Mouse (Mus musculus) embryonic facial prominence, embryonic 11.5 days (tissue): ENCODE measurements around the gene Fcgrt. TPM values are rescaled to one million over a fixed set of nuclear protein-coding genes. Genes with fewer than 3 reads are reported as not detected.

ENCODE experiments used
- ATAC-seq: fragments of 200-750 bp; cut with Nextera tagmentation; replicated peaks from 2 replicates; pipeline ENCODE4 v1.8.0; 2017; ENCODE audit warnings: low read depth; ENCODE audit not compliant: insufficient number of reproducible peaks, low FRiP score, low TSS enrichment
- DNase-seq: peaks from one replicate; pipeline ENCODE4 v3.0.0-alpha.2; 2015; ENCODE audit warnings: low spot score
- H3K27ac ChIP-seq: fragments of 300-500 bp; sonication (generic); replicated peaks from 2 replicates; pipeline ENCODE4 v1.5.1; 2014; ENCODE audit warnings: mild to moderate bottlenecking, low read depth, low read length, control low read depth
- H3K27me3 ChIP-seq: fragments of 300-500 bp; sonication (generic); 2 replicates; pipeline ENCODE4 v1.6.1; 2014; ENCODE audit warnings: mild to moderate bottlenecking, low read length, moderate library complexity, mixed read lengths; ENCODE audit not compliant: control insufficient read depth, insufficient read depth
- H3K36me3 ChIP-seq: fragments of 300-500 bp; sonication (generic); replicated peaks from 2 replicates; pipeline ENCODE4 v1.6.1; 2014; ENCODE audit warnings: low read depth, mild to moderate bottlenecking, low read length, moderate library complexity, mixed read lengths; ENCODE audit not compliant: control insufficient read depth, insufficient read depth
- H3K4me1 ChIP-seq: fragments of 300-500 bp; sonication (generic); 2 replicates; pipeline ENCODE4 v1.6.1; 2014; ENCODE audit warnings: low read length, mixed read lengths; ENCODE audit not compliant: control insufficient read depth, insufficient read depth
- H3K4me2 ChIP-seq: fragments of 300-500 bp; sonication (generic); 2 replicates; pipeline ENCODE4 v1.6.1; 2014; ENCODE audit warnings: low read depth, mild to moderate bottlenecking, control low read depth, low read length, moderate library complexity
- H3K4me3 ChIP-seq: fragments of 300-500 bp; sonication (generic); 2 replicates; pipeline ENCODE4 v1.5.1; 2014; ENCODE audit warnings: low read depth, low read length, control low read depth
- H3K9ac ChIP-seq: fragments of 300-500 bp; sonication (generic); replicated peaks from 2 replicates; pipeline ENCODE4 v1.6.1; 2014; ENCODE audit warnings: mild to moderate bottlenecking, control low read depth, low read length
- H3K9me3 ChIP-seq: fragments of 300-500 bp; sonication (generic); replicated peaks from 2 replicates; pipeline ENCODE4 v1.6.1; 2016; ENCODE audit warnings: mild to moderate bottlenecking, low read length, inconsistent platforms, mixed read lengths; ENCODE audit not compliant: control insufficient read depth
- WGBS: fragments of 180-500 bp; shearing (Covaris S2); extraction: QIAGEN DNeasy Blood & Tissue Kit; methylation state at CpG from one replicate; pipeline ENCODE4 v1.1.7; 2014; 5-methylcytosine and 5-hydroxymethylcytosine counted together
- polyA plus RNA-seq: library from polyadenylated mRNA; unstranded; fragments of >200 nt; fragmentation: Nextera tagmentation; extraction: Ambion mirVana; gene quantifications from 2 replicates; pipeline ENCODE4 v1.2.1, GENCODE M21; 2014

The Fcgrt gene
- polyA plus RNA-seq, 1 experiment from 2014 or later = 12.6 TPM

DNA sequence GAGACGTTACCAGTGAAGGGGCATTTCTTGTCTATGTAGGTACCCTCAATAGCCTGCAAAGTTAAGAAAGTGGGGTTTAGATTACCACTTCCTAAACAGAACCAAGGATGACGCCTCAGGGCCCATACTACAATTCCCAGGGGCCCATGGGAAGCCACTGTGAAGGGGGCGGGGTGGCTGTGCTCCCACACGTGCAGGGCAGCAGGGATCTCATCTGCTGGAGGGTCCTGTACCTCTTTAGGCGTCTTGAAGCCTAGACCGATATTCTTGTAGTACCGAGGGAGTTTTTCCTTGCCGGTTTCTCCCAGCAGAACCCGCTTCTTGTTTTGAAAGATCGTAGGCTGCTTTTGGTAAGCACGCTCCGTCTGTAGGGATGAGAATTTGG is 19.5 kb upstream of the Fcgrt start:
- Histone ChIP-seq H3K9me3 (no peaks in the 10 kb centered on the region), H3K4me1 (peaks cover 3% of the 10 kb centered on the region), H3K36me3 (peaks cover 27% of the 10 kb centered on the region), H3K27me3 (no peaks in the 10 kb centered on the region), H3K27ac (no peak overlapping the region), H3K4me2 (peak overlapping the region; percentile 63), H3K4me3 (peak overlapping the region; percentile 65), H3K9ac (peak overlapping the region; percentile 89)
- 22% methylated on average over 12 of the region's 12 CpGs for WGBS
- no peak for ATAC-seq
- peak; percentile 42 for DNase-seq

DNA sequence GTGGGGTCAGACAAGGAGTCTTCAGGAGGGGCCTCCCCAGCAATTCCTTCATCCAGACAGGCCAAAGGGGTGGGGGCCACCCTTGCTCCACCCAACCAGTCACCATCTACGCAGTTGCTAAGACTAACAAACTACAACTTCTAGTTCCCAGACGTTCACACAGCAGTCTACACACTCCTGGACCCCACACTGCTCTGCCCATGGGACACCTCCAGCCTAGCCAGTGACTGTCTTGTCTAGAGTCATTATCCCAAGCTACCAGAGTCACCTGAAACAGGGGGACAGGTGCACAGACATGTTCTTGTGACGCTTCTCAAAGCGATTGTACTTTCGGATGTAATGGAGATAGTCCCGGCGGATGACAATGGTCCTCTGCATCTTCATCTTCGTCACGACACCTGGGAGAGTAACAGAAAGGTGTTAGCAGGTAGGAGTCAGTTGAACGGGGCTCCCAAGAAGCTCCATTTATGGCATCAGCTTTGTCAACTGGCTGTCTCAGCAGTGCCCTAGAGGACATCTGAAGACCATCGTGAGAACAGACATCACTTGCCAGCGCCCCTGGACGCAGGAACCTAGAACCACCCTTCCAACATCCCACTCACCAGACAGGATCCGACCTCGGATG is 19.0 kb upstream of the Fcgrt start:
- peaks cover 27% of the 10 kb centered on the region for H3K36me3 ChIP-seq
- no peak overlapping the region for H3K27ac ChIP-seq
- H3K4me2 ChIP-seq = peak overlapping the region; percentile 63
- ATAC-seq (no peak), DNase-seq (no peak)
- WGBS = 85% methylated on average over 15 of the region's 15 CpGs
- peak overlapping the region; percentile 65 for H3K4me3 ChIP-seq
- peak overlapping the region; percentile 89 for H3K9ac ChIP-seq
- no peaks in the 10 kb centered on the region for H3K27me3 ChIP-seq
- H3K4me1 ChIP-seq = peaks cover 3% of the 10 kb centered on the region
- H3K9me3 ChIP-seq = no peaks in the 10 kb centered on the region

DNA sequence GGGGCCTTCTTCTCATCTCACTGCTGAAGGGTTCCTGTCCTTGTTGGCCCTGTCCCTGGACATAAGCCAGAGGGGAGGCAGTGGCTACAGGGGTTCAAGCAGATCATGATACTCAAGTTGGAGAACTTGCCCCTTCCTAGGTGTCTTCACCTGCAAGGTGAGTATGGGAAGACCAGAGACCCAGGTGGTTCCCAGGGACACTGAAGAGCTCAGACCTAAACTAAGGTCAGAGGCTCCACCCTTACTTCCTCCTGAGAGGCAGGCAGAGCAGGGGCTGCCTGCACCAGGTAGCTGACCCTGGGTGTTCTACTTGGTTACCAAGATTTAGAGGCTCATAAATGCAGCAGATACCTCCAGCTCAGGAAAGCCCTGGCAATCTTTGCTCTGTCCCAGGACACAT is 18.3 kb upstream of the Fcgrt start:
- H3K27me3 ChIP-seq = no peaks in the 10 kb centered on the region
- H3K4me2 ChIP-seq = no peak overlapping the region
- H3K4me3 ChIP-seq = no peak overlapping the region
- H3K9ac ChIP-seq = peak overlapping the region; percentile 22; the same call in 1 of the 2 replicates
- peaks cover 3% of the 10 kb centered on the region; the same call in 1 of the 2 replicates for H3K4me1 ChIP-seq
- peaks cover 27% of the 10 kb centered on the region for H3K36me3 ChIP-seq
- no peak overlapping the region for H3K27ac ChIP-seq
- no peak for ATAC-seq
- no peak for DNase-seq
- no peaks in the 10 kb centered on the region for H3K9me3 ChIP-seq

DNA sequence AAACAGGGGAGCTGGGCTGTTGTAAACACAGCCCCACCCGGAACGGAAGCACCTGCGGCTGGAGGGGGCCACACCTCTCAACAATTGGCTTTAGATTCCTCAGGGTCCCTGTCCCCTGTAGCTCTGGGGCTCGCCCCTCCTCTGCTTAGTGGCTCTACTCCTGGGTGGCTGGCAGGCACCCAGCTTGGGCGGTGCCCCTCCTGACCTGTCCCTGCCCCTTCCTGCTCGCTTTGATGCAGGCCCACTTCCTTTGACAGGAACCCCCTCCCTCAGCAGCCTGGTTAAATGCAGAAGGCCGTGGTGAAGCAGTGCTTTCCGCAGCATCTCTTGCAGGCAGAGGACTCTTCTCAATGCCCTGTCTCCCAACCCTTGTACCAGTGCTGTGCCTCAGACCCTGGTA is 17.8 kb upstream of the Fcgrt start:
- Histone ChIP-seq H3K9ac (peak overlapping the region; percentile 22; the same call in 1 of the 2 replicates), H3K27ac (no peak overlapping the region), H3K9me3 (no peaks in the 10 kb centered on the region), H3K27me3 (no peaks in the 10 kb centered on the region), H3K4me1 (peaks cover 3% of the 10 kb centered on the region; the same call in 1 of the 2 replicates), H3K4me3 (no peak overlapping the region), H3K4me2 (no peak overlapping the region), H3K36me3 (peaks cover 25% of the 10 kb centered on the region)
- no peak for ATAC-seq
- DNase-seq = no peak
- WGBS = 68% methylated on average over 8 of the region's 8 CpGs

DNA sequence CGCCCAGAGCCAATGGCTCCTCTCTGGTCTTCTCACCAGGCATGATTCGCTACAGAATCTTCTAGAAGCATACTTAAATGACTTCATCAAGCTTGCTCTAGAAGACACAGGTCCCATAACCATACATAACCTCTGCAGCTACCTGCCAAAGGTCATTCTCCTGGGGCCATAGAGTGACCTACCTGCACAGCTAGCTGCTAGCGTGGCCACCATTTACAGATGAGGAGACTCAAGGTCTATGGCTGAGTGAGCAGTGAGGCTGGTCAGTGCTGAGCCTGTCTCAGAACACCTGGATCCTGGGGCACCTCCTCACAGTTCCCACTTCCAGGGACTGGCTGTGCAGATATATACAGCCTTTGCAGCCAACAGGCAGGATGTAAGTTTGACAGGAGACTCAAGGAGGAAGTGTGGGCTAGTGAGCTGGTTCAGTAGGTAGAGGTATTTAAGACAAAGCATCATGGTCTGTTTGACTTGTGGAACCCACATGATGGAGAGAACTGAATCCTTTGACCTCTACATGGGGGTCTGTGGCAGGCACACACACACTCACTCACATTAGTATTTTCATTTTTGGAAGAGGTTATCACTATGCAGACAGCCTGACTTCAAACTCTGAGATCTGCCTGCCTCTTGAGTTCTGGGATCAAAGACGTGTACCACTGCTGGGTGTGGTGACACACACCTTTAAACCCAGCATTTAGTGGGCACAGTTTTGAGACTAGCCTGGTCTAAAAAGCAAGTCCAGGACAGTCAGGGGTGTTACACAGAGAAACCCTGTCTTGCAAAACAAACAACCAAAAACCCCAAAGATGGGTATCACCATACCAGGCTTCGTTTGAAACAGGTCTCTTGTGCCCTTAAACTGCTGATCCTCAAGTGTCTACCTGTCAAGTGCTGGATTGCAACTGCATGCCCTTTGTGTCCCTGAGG is 16.4 kb upstream of the Fcgrt start:
- WGBS = 82% methylated on average over 5 of the region's 5 CpGs
- Histone ChIP-seq H3K9ac (no peak overlapping the region), H3K4me1 (peaks cover 3% of the 10 kb centered on the region; the same call in 1 of the 2 replicates), H3K27me3 (no peaks in the 10 kb centered on the region), H3K4me2 (no peak overlapping the region), H3K27ac (no peak overlapping the region), H3K4me3 (no peak overlapping the region), H3K9me3 (no peaks in the 10 kb centered on the region), H3K36me3 (peaks cover 22% of the 10 kb centered on the region)
- no peak for DNase-seq
- no peak for ATAC-seq

DNA sequence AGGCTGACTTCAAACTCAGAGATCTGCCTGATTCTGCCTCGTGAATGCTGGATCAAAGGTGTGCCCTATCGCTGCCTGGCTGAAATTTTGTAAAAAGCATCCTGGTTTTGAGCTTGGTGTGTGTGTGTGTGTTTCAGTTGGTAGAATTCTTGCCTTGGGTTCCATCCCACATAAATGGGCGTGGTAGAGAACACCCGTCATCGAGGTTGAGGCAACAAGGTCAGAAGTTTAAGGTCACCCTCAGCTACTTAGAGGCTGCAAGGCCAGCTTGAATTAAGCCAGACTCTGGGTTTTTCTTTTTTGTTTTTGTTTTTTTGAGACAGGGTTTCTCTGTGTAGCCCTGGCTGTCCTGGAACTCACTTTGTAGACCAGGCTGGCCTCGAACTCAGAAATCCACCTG is 14.7 kb upstream of the Fcgrt start:
- Histone ChIP-seq H3K4me2 (no peak overlapping the region), H3K27me3 (no peaks in the 10 kb centered on the region), H3K4me3 (no peak overlapping the region), H3K4me1 (peaks cover 3% of the 10 kb centered on the region; the same call in 1 of the 2 replicates), H3K9me3 (no peaks in the 10 kb centered on the region), H3K9ac (no peak overlapping the region), H3K27ac (no peak overlapping the region), H3K36me3 (peaks cover 22% of the 10 kb centered on the region)
- 88% methylated on average over 6 of the region's 6 CpGs for WGBS
- ATAC-seq = no peak
- DNase-seq = no peak

DNA sequence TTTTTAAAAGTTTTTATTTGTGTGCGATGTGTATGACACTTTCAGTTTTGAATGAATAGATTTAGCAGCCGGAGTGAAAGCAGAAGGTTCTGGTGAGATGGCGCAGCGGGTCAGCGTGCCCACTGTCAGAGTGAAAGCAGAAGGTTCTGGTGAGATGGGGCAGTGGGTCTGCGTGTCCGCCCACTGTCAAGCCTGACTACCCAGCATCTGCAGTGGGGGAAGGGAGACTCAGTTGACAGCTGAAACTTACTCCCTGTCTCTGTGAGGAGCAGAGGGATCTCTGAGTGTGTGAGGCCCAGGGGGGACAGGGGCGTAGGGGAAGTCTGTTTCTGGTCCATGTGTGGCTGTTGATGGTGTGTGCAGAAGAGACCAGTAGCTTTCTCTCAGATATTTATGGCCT is 13.9 kb upstream of the Fcgrt start:
- no peak overlapping the region for H3K27ac ChIP-seq
- H3K9ac ChIP-seq = no peak overlapping the region

DNA sequence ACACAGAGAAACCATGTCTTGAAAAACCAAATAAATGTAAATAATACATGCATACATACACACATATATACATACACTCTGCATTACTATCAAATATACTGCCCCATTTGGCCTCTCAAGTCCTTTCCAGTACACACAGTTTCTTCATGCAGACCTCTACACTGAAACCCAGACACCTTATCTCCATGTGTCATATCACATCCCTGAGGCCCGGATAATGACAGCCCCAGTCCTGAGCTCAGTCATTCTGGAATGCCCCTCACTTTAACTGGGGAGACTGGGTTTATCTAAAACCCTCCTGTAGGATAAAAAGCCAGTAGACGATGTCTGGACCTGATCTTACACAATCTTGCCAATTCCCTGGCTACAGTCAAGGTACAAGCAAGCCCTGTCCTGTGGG is 9.8 kb upstream of the Fcgrt start:
- Histone ChIP-seq H3K27me3 (no peaks in the 10 kb centered on the region), H3K4me1 (no peaks in the 10 kb centered on the region), H3K36me3 (no peaks in the 10 kb centered on the region), H3K9me3 (no peaks in the 10 kb centered on the region), H3K27ac (no peak overlapping the region), H3K9ac (no peak overlapping the region), H3K4me2 (no peak overlapping the region), H3K4me3 (no peak overlapping the region)
- WGBS = 75% methylated on average over 2 of the region's 2 CpGs
- DNase-seq (no peak), ATAC-seq (no peak)

More for the DNA sequence above, 13.9 kb upstream of the Fcgrt start:
- Histone ChIP-seq H3K4me3 (no peak overlapping the region), H3K36me3 (peaks cover 18% of the 10 kb centered on the region), H3K4me2 (no peak overlapping the region), H3K9me3 (no peaks in the 10 kb centered on the region), H3K4me1 (peaks cover 3% of the 10 kb centered on the region; the same call in 1 of the 2 replicates), H3K27me3 (no peaks in the 10 kb centered on the region)
- WGBS = 83% methylated on average over 8 of the region's 8 CpGs
- ATAC-seq (no peak), DNase-seq (no peak)
